Mouse (Mus musculus) gonadal fat pad, adult 2 months (tissue): ENCODE data around the gene 1110008L16Rik. TPM values are rescaled to one million over a fixed set of nuclear protein-coding genes. Genes with fewer than 3 reads are reported as not detected.
"Not testable (repeated sequence)": the region's sequence is repeated elsewhere in the genome, so short reads cannot be mapped to it uniquely, and the experiment has no call there.

Experiments
- DNase-seq: peaks from one replicate; pipeline ENCODE4 v3.0.0-alpha.2; 2012; ENCODE audit warnings: low read depth
- polyA plus RNA-seq: library from polyadenylated mRNA; depleted of rRNA; stranded (reverse); fragments of >200 nt; gene quantifications from 2 replicates; pipeline ENCODE4 v1.2.3, GENCODE M21; 2012; rRNA removed

Gene 1110008L16Rik
- polyA plus RNA-seq, 1 experiment = 7.8 TPM

GRCm38 (mm10) chr12:55392733-55393577 lies 93.6 kb downstream of the 1110008L16Rik start:
- no peak for DNase-seq

- DNase-seq = not testable (repeated sequence)
Measured at GRCm38 (mm10) chr12:55395601-55396000, 96.2 kb downstream of the 1110008L16Rik start.

GRCm38 (mm10) chr12:55396536-55396935 lies 97.2 kb downstream of the 1110008L16Rik start:
- no peak for DNase-seq

GRCm38 (mm10) chr12:55397544-55398239 lies 98.3 kb downstream of the 1110008L16Rik start:
- no peak for DNase-seq

- peak; percentile 47 for DNase-seq
Measured at GRCm38 (mm10) chr12:55398240-55399127, 99.1 kb downstream of the 1110008L16Rik start.

- DNase-seq = no peak
Measured at GRCm38 (mm10) chr12:55399128-55399677, 99.8 kb downstream of the 1110008L16Rik start.

GRCm38 (mm10) chr12:55407888-55408287 lies 108.5 kb downstream of the 1110008L16Rik start:
- DNase-seq = no peak

GRCm38 (mm10) chr12:55415255-55415654 lies 115.9 kb downstream of the 1110008L16Rik start:
- no peak for DNase-seq

- DNase-seq = no peak
Measured at GRCm38 (mm10) chr12:55415762-55416161, 116.4 kb downstream of the 1110008L16Rik start.

- no peak for DNase-seq
Measured at GRCm38 (mm10) chr12:55420220-55420619, 120.8 kb downstream of the 1110008L16Rik start.

GRCm38 (mm10) chr12:55422057-55422456 lies 122.7 kb downstream of the 1110008L16Rik start:
- no peak for DNase-seq

- DNase-seq = no peak
Measured at GRCm38 (mm10) chr12:55426300-55426699, 126.9 kb downstream of the 1110008L16Rik start.

- no peak for DNase-seq
Measured at GRCm38 (mm10) chr12:55429201-55429600, 129.8 kb downstream of the 1110008L16Rik start.

- no peak for DNase-seq
Measured at GRCm38 (mm10) chr12:55429956-55430355, 130.6 kb downstream of the 1110008L16Rik start.

Other genes with a start within 250 kb of the 1110008L16Rik start
- 7.1 and 7.3 TPM in 2 replicates for gene 2700097O09Rik, start 219.5 kb upstream of the 1110008L16Rik start, polyA plus RNA-seq
- gene Srp54a, start 219.3 kb upstream of the 1110008L16Rik start, polyA plus RNA-seq = 19.2 and 20.4 TPM in 2 replicates
- 7.7 and 8.6 TPM in 2 replicates for gene Fam177a, start 175.1 kb upstream of the 1110008L16Rik start, polyA plus RNA-seq
- gene Srp54b, start 144.5 kb upstream of the 1110008L16Rik start, polyA plus RNA-seq = 13.9 and 22.1 TPM in 2 replicates
- gene 1700047I17Rik2, start 100.0 kb upstream of the 1110008L16Rik start, polyA plus RNA-seq = 1.1 TPM in 1 of 2 replicates, not detected in the other
- gene Srp54c, start 69.4 kb upstream of the 1110008L16Rik start, polyA plus RNA-seq = 14.4 and 14.9 TPM in 2 replicates
- 2.3 and 2.4 TPM in 2 replicates for gene Ppp2r3c, start 3.4 kb downstream of the 1110008L16Rik start, polyA plus RNA-seq
- gene Psma6, start 84.6 kb downstream of the 1110008L16Rik start, polyA plus RNA-seq = 70.7 and 88.6 TPM in 2 replicates
- 127 and 129 TPM in 2 replicates for gene Nfkbia, start 193.1 kb downstream of the 1110008L16Rik start, polyA plus RNA-seq